18 mouse cellular contexts compared by ENCODE assay signal in genomic region chr6:56260118-56260517, GRCm38 (mm10).
"Had no signal": no experiment of that assay in that cellular context is flagged by ENCODE, and none has a peak within 500 bp of the region (broad histone marks: within the 10 kb centered on the region; RNA-seq: fewer than 3 reads in every experiment).

No protein-coding gene starts in this region.

- H3K27ac ChIP-seq: kidney, embryonic 15.5 days; left cerebral cortex, adult 2 months; limb, embryonic 15.5 days; midbrain, embryonic 12.5 days; neural tube, embryonic 13.5 days had no signal

- H3K9ac ChIP-seq: kidney, embryonic 15.5 days; limb, embryonic 15.5 days; lung, embryonic 14.5 days; midbrain, embryonic 12.5 days; neural tube, embryonic 13.5 days had no signal

- H3K9me3 ChIP-seq: kidney, embryonic 15.5 days; limb, embryonic 15.5 days; midbrain, embryonic 12.5 days; neural tube, embryonic 13.5 days had no signal

- DNase-seq: kidney, adult 2 months; kidney, postnatal 14 days; lung, embryonic 14.5 days; lung, postnatal 10 days; lung, postnatal 4 days; retina, postnatal 1 day; right cerebral cortex, postnatal 4 days; spleen, adult 18-20 months; thymus, adult 18-20 months; thymus, postnatal 25 days had no signal

- H3K36me3 ChIP-seq: kidney, embryonic 15.5 days; limb, embryonic 15.5 days; midbrain, embryonic 12.5 days; neural tube, embryonic 13.5 days had no signal

- H3K4me2 ChIP-seq: kidney, embryonic 15.5 days; limb, embryonic 15.5 days; lung, embryonic 14.5 days; midbrain, embryonic 12.5 days; neural tube, embryonic 13.5 days had no signal

- H3K4me1 ChIP-seq: kidney, embryonic 15.5 days; limb, embryonic 15.5 days; megakaryocyte, embryonic 14.5 days; midbrain, embryonic 12.5 days; neural tube, embryonic 13.5 days had no signal

- ATAC-seq: intestine, embryonic 16.5 days; midbrain, embryonic 16.5 days had no signal

- H3K4me3 ChIP-seq: kidney, embryonic 15.5 days; left cerebral cortex, adult 2 months; limb, embryonic 15.5 days; megakaryocyte, embryonic 14.5 days; midbrain, embryonic 12.5 days; neural tube, embryonic 13.5 days had no signal

- H3K27me3 ChIP-seq: kidney, embryonic 15.5 days; limb, embryonic 15.5 days; megakaryocyte, embryonic 14.5 days; midbrain, embryonic 12.5 days; neural tube, embryonic 13.5 days had no signal
